Mouse (Mus musculus) mesoderm, embryonic 11.5 days (tissue): ENCODE measurements around the gene Gfpt2.

Experiments
- DNase-seq: peaks from one replicate; pipeline ENCODE4 v3.0.0-alpha.2; 2012; ENCODE audit warnings: low read depth, low spot score

The Gfpt2 gene

DNA sequence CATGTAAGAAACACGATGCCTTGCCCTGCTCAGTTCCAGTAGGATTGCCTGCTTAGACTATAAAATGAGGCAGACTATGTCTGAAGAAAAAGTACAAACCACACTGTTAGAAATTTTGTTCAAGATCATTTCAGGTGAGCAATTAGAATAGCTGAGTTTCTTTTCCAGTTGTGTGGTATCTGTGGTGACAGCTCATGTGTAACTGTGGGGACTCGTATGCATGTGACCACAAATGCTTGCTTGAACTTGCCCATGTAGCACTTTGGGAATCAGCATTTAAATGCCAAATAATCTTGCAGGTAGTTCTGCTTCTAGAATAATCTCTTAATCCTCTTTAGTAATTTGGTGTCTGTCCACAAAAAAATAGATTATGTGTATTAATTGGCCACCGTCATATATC lies 89.4 kb downstream of the Gfpt2 start:
- no peak for DNase-seq
